Mouse (Mus musculus) spleen, embryonic (tissue): Measurements from ENCODE around the gene Tmem123.

Experiments
- CTCF ChIA-PET: fragments of 350-600 bp; sonication (Branson Sonifier 250); formaldehyde crosslinking; loops from one replicate; lab custom pipeline; 2022; lab: Charles Lee

Tmem123 gene

DNA sequence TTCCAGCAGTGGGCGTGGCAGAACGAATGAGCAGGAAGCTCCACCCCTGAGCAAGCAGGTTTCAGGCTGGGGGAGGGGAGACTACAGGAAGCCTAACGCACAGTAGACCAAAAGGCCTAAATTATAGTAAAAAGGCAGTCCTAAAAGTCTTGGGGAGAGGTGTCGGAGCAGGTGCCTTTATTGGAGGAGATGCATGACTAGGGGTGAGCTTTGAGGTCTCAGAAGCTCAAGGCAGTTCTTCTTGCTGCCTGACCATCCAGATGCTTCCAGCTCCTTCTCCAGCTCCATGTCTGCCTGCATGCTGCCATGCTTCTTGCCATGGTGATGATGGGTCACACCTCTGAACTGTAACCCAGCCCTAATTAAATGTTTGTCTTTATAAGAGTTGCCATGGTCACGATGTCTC lies 41.3 kb downstream of the Tmem123 start:
- CTCF ChIA-PET: no interaction called here

DNA sequence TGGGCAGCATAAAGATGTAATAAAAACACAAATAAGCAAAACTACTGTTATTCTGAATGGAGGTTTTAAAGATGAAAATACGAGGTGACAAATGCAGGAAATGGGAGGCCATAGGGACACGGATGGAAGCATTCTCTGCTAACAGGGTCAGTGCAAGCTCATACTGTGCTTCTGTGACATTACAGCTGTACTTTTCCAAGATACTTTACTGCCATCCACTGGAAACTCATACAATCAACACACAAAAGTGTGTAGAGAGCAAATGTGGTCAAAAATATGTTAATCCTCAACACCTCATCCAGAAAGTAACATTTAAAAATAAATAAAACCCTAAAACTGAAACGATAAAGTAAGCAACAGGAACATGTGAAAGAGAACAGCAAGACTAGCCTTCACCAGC lies 58.9 kb downstream of the Tmem123 start:
- CTCF ChIA-PET: interaction anchor here (0.6 to 0.7 kb wide), 3 partner anchors 9 to 83 kb away, joined by 4 to 5 read pairs (median 5); no protein-coding TSS in a partner anchor

DNA sequence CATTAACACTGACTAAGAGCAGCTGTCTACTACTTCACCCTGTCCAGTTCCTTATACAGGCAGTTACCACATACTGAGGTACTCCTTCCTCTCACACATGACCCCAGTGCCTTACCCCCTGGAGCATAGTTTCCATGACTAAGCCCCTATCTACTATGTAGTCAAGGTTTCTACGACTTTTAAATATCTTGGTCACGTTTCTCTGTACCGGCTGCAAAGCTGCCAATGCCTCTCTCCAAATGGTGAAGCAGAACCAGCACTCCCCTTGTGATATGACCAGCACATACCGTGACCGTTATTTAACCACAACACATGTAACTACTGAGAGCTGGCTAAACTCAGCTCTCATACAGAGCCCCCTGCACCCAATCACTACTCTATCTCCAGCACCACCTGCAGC lies 61.1 kb downstream of the Tmem123 start:
- CTCF ChIA-PET: no interaction called here

DNA sequence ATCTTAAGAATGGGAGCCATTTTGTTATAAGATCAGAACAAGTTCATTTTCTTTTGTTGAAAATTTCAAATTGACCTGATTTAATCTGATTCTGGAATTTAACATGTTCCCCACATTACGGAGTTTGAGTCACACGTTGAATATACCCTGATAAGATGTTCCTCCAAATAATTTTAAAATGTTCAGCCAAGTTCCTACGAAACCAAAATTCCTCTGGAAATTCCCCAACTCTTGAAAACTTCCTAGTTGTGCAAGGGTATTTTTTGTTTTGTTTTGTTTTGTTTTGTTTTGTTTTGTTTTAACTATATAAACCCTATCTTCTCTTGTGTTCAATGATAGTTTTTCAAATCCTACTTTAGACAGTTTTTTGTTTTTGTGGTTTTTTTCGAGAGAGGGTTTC lies 64.9 kb downstream of the Tmem123 start:
- CTCF ChIA-PET: no interaction called here

DNA sequence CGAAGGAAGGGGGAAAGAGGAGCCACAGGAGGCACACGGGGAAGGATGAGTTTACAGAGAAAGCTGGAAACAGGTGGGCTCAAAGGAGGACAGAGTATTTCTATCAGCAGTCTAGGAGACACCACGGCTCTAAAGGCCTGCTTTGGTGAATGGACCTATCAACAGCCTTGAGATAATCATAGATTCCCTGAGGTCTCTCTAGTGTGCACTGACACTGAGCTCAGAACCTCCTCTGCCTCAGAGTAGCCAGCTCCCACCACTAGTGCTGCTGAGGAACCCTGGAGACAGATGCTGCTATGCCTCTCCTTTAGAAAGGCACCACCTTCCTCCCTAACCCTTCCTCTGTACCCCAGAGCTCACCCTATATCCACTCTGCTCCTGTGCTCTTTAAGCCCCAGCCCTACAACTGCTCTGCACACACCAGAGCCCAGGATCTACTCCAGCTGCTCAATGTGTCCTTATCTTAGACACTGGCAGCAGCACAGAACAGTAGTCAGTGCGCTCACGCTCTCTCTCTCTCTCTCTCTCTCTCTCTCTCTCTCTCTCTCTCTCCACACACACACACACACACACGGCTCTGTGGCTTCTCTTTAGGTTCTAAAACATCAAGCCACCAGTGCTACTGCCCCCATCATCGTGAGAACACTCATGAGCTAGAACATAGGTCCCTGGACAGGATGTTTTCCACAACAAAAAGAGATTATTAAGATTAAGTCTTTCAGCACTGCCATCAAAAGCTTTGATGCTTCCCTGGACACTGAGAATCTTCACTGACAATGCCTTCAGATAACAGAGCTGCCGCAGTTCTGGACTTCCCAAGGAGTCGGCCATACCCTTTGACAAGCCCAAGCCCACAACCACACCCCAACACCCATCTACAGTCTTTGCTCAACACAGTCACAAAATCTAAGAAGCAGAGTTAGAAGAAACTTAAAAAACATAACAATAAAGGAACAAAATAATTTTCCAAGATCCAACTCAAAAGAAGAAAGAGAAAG lies 66.0 kb downstream of the Tmem123 start:
- CTCF ChIA-PET: no interaction called here

DNA sequence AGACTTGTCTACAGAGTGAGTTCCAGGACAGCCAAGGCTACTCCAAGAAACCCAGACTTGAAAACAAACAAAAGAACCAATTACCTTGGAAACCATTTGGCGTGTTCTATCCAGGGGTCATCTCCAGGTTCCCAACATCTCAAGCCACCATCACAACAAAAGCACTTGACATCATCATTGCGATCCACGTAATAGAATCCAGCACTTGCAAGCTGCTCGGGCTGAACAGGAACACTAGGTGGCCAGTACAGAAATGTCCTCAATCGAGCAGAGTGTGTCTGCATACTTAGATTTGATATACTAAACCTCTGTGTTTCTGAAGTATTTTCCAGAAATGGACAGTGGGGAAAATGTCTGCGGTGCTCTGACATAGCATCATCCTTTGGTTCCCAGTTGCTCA lies 69.6 kb downstream of the Tmem123 start:
- CTCF ChIA-PET: no interaction called here

DNA sequence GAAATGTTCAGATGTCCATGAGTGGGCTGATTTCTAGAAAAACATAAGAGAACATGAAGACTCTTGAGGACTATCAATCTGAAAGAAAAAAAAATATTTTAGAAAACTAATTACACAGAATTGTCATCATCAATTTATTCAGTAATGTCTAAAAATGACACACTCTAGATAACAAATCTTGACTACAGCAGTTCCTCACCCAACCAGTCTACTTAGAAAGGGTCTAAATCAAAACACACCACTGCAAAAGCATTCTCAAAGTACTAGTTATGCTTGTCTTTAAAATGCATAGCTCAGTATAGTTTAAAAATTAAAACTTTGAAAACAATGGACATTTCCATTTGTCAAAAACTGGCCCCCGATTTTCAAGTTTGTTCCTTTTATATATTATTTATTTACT lies 71.5 kb downstream of the Tmem123 start:
- CTCF ChIA-PET: no interaction called here

DNA sequence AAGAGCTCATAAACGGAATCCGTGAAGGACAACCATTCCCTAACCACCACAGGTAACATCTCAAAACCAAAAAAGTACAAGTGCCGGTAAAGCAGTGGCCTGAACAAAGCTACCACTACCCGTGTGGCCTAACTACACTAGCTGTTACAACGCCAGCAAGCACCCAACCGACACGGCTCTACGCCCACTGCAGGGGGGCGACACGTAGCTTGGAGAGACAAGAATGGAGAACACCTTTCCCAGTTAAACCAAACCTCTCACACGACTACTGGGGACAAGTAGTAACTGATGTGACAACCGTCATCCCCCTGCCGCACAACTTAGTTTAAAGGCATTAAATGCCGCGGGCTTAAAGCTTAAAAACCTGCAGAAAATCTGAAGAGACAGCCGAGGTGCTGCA lies 72.5 kb downstream of the Tmem123 start:
- CTCF ChIA-PET: interaction anchor here (0.5 kb wide), 1 partner anchor 720 kb away, joined by 4 read pairs; no protein-coding TSS in a partner anchor

DNA sequence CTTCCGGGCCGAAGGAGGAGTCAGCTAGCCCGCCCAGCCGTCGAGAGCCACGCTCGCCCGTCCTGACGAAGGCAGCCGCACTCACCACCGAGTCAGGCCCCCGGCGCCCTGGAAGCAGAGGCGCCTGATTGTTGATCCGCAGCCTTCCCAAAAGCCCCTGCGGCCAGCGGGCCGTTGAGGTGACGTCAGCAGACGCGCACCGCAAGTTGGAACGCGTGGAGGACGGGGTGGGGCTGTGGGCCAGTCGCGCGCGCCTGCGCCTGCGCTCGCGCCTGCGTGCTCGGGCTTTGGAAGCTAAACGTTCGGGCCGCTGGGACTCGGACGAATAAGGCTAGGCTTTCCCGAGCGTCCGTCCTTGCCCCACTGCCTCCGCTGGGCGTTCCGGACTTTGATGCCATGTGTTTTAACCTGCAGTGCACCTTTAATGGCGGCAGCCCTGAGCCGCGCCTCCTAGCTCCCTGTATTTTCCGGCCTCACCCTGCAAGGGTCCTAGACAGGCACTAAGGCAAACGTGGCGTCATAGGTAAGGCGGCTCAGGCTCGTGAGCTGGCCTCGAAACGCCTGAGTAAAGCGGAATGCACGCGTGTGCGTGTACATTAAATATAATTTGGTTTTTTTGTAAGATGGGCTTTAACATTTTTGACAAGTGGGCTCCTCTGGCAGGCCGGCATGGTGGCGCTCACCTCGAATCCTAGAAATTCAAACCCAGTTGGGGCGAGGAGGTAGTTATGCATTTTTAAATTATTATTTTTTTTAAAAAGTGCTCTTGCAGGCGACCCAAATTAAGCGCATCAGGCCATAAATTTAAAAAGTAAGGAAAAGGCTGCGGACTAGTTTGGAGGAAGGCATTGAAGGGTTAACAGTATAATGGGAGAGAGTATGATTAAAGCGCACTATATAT lies 73.3 kb downstream of the Tmem123 start, which contains the start of gene Birc2:
TSS of gene Birc2 (minus strand) at position 160 of the 901 bp plus-strand sequence.
- CTCF ChIA-PET: no interaction called here

DNA sequence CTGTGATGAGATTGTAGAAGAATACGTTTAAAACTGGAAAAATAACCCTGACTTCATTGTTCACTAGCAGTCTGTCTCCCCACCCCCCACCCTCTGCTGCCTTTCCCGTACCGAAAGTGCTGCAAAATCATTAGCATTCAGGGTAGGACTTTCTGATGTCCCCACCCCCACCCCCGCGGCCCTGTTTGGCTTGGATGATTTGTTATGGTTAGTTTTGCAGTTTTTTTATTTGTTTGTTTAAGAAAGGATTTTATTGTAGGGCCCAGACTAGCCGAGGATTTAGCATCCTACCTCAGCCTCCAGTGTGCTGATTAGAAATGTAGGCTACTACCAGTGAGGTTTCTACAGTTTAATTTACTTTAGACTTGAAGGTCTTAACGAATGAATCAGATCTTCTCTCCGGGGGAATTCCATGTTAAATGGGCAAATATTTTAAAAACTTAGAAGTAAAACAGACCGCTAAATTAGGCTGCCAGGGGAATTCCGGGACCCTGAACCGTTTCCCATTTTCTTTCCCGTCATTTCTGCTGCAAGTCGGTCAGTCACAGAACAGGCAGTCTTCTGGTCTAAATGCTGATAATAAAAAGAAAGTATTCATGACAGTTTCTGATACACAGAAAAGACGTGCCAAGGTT lies 74.1 kb downstream of the Tmem123 start:
- CTCF ChIA-PET: no interaction called here

DNA sequence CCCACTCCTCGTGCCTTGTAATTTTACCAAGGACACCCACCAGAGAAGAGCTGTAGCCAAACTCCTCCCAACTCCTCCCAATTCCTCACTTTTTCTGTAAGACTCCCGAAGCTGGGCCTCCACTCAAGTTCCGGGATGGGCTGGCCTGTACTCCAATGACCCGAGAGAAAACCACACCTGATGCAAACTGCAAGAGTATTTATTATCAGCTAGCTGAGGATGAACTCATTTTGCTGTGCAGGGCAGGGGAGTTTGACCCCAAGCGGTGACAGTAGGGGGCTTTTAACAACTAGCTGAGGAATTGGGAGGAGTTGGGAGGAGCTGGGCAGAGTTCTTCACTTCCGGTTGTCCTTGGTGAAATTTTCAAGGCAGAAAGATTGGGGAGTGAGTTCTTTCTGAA lies 77.4 kb downstream of the Tmem123 start:
- CTCF ChIA-PET: no interaction called here
